21 mouse cellular contexts compared by ENCODE assay signal in the genomic region with DNA sequence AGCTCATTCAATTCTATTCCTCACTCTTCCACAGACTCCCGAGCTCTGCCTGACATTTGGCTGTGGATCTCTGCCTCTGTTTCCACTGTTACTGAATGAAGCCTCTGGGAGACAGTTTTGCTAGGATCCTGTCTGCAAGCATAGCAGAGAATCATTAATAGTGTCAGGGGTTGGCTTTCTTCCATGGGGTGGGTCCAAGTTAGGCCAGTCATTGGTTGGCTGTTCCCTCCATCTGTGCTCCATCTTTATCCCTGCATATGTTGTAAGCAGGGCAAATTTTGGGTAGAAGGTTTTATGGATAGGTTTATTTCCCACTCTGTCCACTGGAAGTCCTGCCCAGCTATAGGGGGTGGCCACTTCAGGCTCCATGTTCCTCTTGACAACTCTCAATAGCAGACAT.
"Had no signal": no experiment of that assay in that cellular context is flagged by ENCODE, and none has a peak within 500 bp of the region (broad histone marks: within the 10 kb centered on the region; RNA-seq: fewer than 3 reads in every experiment).

No protein-coding gene starts in this region.

- H3K4me3 ChIP-seq: liver, embryonic 15.5 days; lung, embryonic 15.5 days; megakaryocyte, embryonic 14.5 days; midbrain, embryonic 13.5 days; myocyte; neural tube, embryonic 13.5 days; neural tube, embryonic 15.5 days had no signal

- H3K4me2 ChIP-seq: liver, embryonic 15.5 days; lung, embryonic 15.5 days; midbrain, embryonic 13.5 days; neural tube, embryonic 13.5 days; neural tube, embryonic 15.5 days had no signal

- H3K27me3 ChIP-seq: liver, embryonic 15.5 days; lung, embryonic 15.5 days; midbrain, embryonic 13.5 days; neural tube, embryonic 13.5 days; neural tube, embryonic 15.5 days had no signal

- H3K4me1 ChIP-seq: liver, embryonic 15.5 days; lung, embryonic 15.5 days; midbrain, embryonic 13.5 days; neural tube, embryonic 13.5 days; neural tube, embryonic 15.5 days had no signal

- ATAC-seq: liver, postnatal 0 days; lung, postnatal 0 days; midbrain, embryonic 13.5 days; midbrain, embryonic 16.5 days had no signal

- H3K9me3 ChIP-seq: liver, embryonic 15.5 days; lung, embryonic 15.5 days; megakaryocyte, embryonic 14.5 days; midbrain, embryonic 13.5 days; neural tube, embryonic 13.5 days; neural tube, embryonic 15.5 days had no signal

- DNase-seq: liver, postnatal 0 days; lung, postnatal 14 days; lung, postnatal 36 days; retina, postnatal 1 day; right cerebral cortex, adult 18-20 months; right cerebral cortex, postnatal 25 days; right cerebral cortex, postnatal 4 days; spleen, adult 18-20 months; thymus, adult 18-20 months; thymus, postnatal 14 days; thymus, postnatal 36 days had no signal

- H3K9ac ChIP-seq: liver, embryonic 15.5 days; liver, postnatal 0 days; lung, embryonic 15.5 days; midbrain, embryonic 13.5 days; neural tube, embryonic 13.5 days; neural tube, embryonic 15.5 days had no signal

- H3K36me3 ChIP-seq: liver, embryonic 15.5 days; lung, embryonic 15.5 days; midbrain, embryonic 13.5 days; neural tube, embryonic 13.5 days; neural tube, embryonic 15.5 days had no signal

- H3K27ac ChIP-seq: liver, embryonic 15.5 days; lung, embryonic 15.5 days; macrophage; midbrain, embryonic 13.5 days; neural tube, embryonic 13.5 days; neural tube, embryonic 15.5 days had no signal
